Mouse (Mus musculus) CH12.LX (cell line): ENCODE results near the gene Aig1. TPM values are rescaled to one million over a fixed set of nuclear protein-coding genes. Genes with fewer than 3 reads are reported as not detected.

Experiments used
- DNase-seq: peaks from one replicate; pipeline ENCODE4 v3.0.0-alpha.2; 2013; ENCODE audit errors: extremely low read depth
- H3K27ac ChIP-seq: 2 replicates; pipeline ENCODE4 v1.5.1; 2012; ENCODE audit warnings: low read depth, mild to moderate bottlenecking, control low read depth, moderate library complexity; ENCODE audit not compliant: insufficient read depth
- H3K27me3 ChIP-seq: replicated peaks from 2 replicates; pipeline ENCODE3; 2012; ENCODE audit warnings: inconsistent platforms
- H3K36me3 ChIP-seq, 2 experiments: replicated peaks in 1 of 2; 2 replicates each; pipeline versions ENCODE3 to v1.6.1; 2012; ENCODE audit warnings: inconsistent platforms in 1 of 2, low read length in 1 of 2, mild to moderate bottlenecking in 1 of 2, mixed read lengths in 1 of 2, moderate library complexity in 1 of 2; ENCODE audit not compliant: control insufficient read depth in 1 of 2, insufficient read depth in 1 of 2
- H3K4me1 ChIP-seq, 2 experiments: 2 replicates each; pipeline ENCODE4 v1.6.1; 2012; ENCODE audit warnings: inconsistent platforms in 1 of 2, moderate library complexity in 1 of 2; ENCODE audit not compliant: insufficient read depth in 2 of 2, control insufficient read depth in 1 of 2
- H3K4me2 ChIP-seq: 2 replicates; pipeline ENCODE4 v1.6.1; 2012; ENCODE audit warnings: low read depth, mild to moderate bottlenecking, control low read depth; ENCODE audit not compliant: poor library complexity, insufficient read depth, severe bottlenecking
- H3K4me3 ChIP-seq, 3 experiments: fragments of 150-350 bp in 1 of 3; sonication (generic) in 1 of 3; replicated peaks in 1 of 3; 2 replicates each; pipeline versions ENCODE3 to v1.5.1; 2011 to 2012; ENCODE audit warnings: low read depth in 2 of 3, low read length in 2 of 3, mild to moderate bottlenecking in 2 of 3, moderate library complexity in 2 of 3, control low read depth in 1 of 3, improper control_type of control experiment in 1 of 3, inconsistent platforms in 1 of 3, mixed read lengths in 1 of 3; ENCODE audit not compliant: poor library complexity in 1 of 3
- H3K79me2 ChIP-seq: replicated peaks from 2 replicates; pipeline ENCODE4 v1.6.1; 2012; ENCODE audit warnings: mild to moderate bottlenecking, moderate library complexity; ENCODE audit not compliant: control insufficient read depth, poor library complexity, insufficient read depth, severe bottlenecking; ENCODE audit errors: extremely low read depth
- H3K9ac ChIP-seq: 2 replicates; pipeline ENCODE4 v1.6.1; 2012; ENCODE audit warnings: low read depth, mild to moderate bottlenecking, control low read depth, moderate library complexity; ENCODE audit not compliant: insufficient read depth
- H3K9me3 ChIP-seq: replicated peaks from 2 replicates; pipeline ENCODE3; 2012; ENCODE audit warnings: low read length, inconsistent platforms, mixed read lengths
- CHD2 ChIP-seq: IDR thresholded peaks from 2 replicates; pipeline ENCODE4 v1.6.1; 2011; ENCODE audit warnings: low read length, improper control_type of control experiment
- E2F4 ChIP-seq: IDR thresholded peaks from 2 replicates; pipeline ENCODE4 v1.6.1; 2011; ENCODE audit warnings: low read depth, low read length, improper control_type of control experiment; ENCODE audit not compliant: insufficient replicate concordance
- ELF1 ChIP-seq: IDR thresholded peaks from 2 replicates; pipeline ENCODE4 v1.6.1; 2014; ENCODE audit warnings: low read depth, mild to moderate bottlenecking, inconsistent platforms, low read length, improper control_type of control experiment
- EP300 ChIP-seq: IDR thresholded peaks from 2 replicates; pipeline ENCODE4 v1.6.1; 2011; ENCODE audit warnings: low read length, improper control_type of control experiment
- ETS1 ChIP-seq: conservative IDR thresholded peaks from 2 replicates; pipeline ENCODE4 v1.6.1; 2012; ENCODE audit warnings: low read depth, mild to moderate bottlenecking, inconsistent platforms, low read length, improper control_type of control experiment, moderate library complexity
- KAT2A ChIP-seq: IDR thresholded peaks from 2 replicates; pipeline ENCODE4 v1.6.1; 2012; ENCODE audit warnings: low read length, improper control_type of control experiment, inconsistent platforms; ENCODE audit not compliant: insufficient replicate concordance
- MAX ChIP-seq: IDR thresholded peaks from 2 replicates; pipeline ENCODE4 v1.6.1; 2011; ENCODE audit warnings: low read length, improper control_type of control experiment
- MEF2A ChIP-seq: IDR thresholded peaks from 2 replicates; pipeline ENCODE4 v1.6.1; 2014; ENCODE audit warnings: low read depth, mild to moderate bottlenecking, inconsistent platforms, low read length, improper control_type of control experiment, borderline replicate concordance
- MYC ChIP-seq: IDR thresholded peaks from 2 replicates; pipeline ENCODE4 v1.6.1; 2011; ENCODE audit warnings: low read depth, mild to moderate bottlenecking, improper control_type of control experiment, low read length
- NELFE ChIP-seq: IDR thresholded peaks from 2 replicates; pipeline ENCODE4 v1.6.1; 2011; ENCODE audit warnings: low read depth, low read length, improper control_type of control experiment
- NRF1 ChIP-seq: IDR thresholded peaks from 2 replicates; pipeline ENCODE4 v1.6.1; 2014; ENCODE audit warnings: low read depth, mild to moderate bottlenecking, inconsistent platforms, low read length, improper control_type of control experiment, moderate library complexity
- PAX5 ChIP-seq: IDR thresholded peaks from 2 replicates; pipeline ENCODE4 v1.6.1; 2012; ENCODE audit warnings: low read length, inconsistent platforms, mixed read lengths
- POLR2A ChIP-seq: IDR thresholded peaks from 2 replicates; pipeline ENCODE4 v1.6.1; 2011; ENCODE audit warnings: low read depth, mild to moderate bottlenecking, improper control_type of control experiment, low read length
- RAD21 ChIP-seq: IDR thresholded peaks from 2 replicates; pipeline ENCODE4 v1.6.1; 2011; ENCODE audit warnings: low read depth, mild to moderate bottlenecking, low read length, improper control_type of control experiment, moderate library complexity
- USF1 ChIP-seq: IDR thresholded peaks from 2 replicates; pipeline ENCODE4 v1.6.1; 2014; ENCODE audit warnings: low read depth, mild to moderate bottlenecking, inconsistent platforms, low read length, improper control_type of control experiment
- USF2 ChIP-seq: conservative IDR thresholded peaks from 2 replicates; pipeline ENCODE4 v1.6.1; 2011; ENCODE audit warnings: low read depth, low read length, improper control_type of control experiment
- ZC3H11A ChIP-seq: IDR thresholded peaks from 2 replicates; pipeline ENCODE4 v1.6.1; 2012; ENCODE audit warnings: low read depth, mild to moderate bottlenecking, inconsistent platforms, low read length, improper control_type of control experiment
- ZNF384 ChIP-seq: IDR thresholded peaks from 2 replicates; pipeline ENCODE4 v1.6.1; 2012; ENCODE audit warnings: low read depth, low read length, improper control_type of control experiment, inconsistent platforms
- dilution Hi-C: fragments of 300-500 bp; cut with MboI; formaldehyde crosslinking; loops from 2 replicates; pipeline ENCODE4 v1.14.3; 2020; ENCODE audit warnings: low sequenced_read_pairs; ENCODE audit not compliant: extremely low pct_unique_long_range_greater_than_20kb, extremely low pct_ligation_motif_present
- in situ Hi-C: fragments of 300-500 bp; cut with MboI; formaldehyde crosslinking; loops from 3 replicates; pipeline ENCODE4 v1.14.3; 2019; ENCODE audit warnings: low sequenced_read_pairs, low pct_ligation_motif_present, low pct_unique_long_range_greater_than_20kb, mixed read lengths
- polyA plus RNA-seq: library from polyadenylated mRNA; unstranded; fragments of >175 nt; gene quantifications from 2 replicates; pipeline ENCODE4 v1.2.1, GENCODE M21; 2012; ENCODE audit warnings: low read depth; ENCODE audit not compliant: insufficient read length
- total RNA-seq, 2 experiments: library from RNA; depleted of rRNA; stranded (reverse); fragments of 300-350 nt in 1 of 2; fragments of >200 nt in 1 of 2; gene quantifications; 2 replicates each; pipeline ENCODE4 v1.2.3; 2012 to 2014

Aig1 gene
- total and polyA plus RNA-seq, 3 experiments = 1.6 to 10.8 (median 2.4) TPM

DNA sequence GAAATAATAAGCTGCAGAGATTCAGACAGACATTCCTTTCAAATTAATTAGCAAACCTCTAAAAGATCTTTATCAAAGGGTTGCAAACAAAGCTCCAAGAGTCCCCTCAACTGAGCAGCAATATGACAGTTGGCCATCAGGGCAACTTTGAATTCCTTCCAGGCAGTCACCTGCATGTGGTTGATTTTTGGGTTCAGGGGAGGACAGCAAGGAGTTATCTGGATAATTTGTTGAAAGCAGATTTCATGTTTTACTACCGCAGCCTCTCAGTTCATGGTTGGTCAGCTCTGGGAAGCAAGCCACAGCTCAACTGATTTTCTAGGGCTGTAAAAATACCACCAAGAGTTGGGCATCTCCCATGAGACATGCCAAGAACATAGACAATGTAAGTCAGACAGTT, 98.1 kb downstream of the Aig1 start:
- dilution Hi-C loops (no loop called here), in situ Hi-C loops (no loop called here)
- H3K9me3 ChIP-seq = no peaks in the 10 kb centered on the region
- H3K36me3 ChIP-seq = no peaks in the 10 kb centered on the region
- H3K4me1 ChIP-seq = no peaks in the 10 kb centered on the region
- no peak overlapping the region for H3K4me3 ChIP-seq
- no peak for TF ChIP-seq ZC3H11A
- H3K79me2 ChIP-seq = no peaks in the 10 kb centered on the region
- no peak overlapping the region for H3K4me2 ChIP-seq
- no peaks in the 10 kb centered on the region for H3K27me3 ChIP-seq
- H3K9ac ChIP-seq = no peak overlapping the region
- no peak overlapping the region for H3K27ac ChIP-seq
- no peak for DNase-seq

DNA sequence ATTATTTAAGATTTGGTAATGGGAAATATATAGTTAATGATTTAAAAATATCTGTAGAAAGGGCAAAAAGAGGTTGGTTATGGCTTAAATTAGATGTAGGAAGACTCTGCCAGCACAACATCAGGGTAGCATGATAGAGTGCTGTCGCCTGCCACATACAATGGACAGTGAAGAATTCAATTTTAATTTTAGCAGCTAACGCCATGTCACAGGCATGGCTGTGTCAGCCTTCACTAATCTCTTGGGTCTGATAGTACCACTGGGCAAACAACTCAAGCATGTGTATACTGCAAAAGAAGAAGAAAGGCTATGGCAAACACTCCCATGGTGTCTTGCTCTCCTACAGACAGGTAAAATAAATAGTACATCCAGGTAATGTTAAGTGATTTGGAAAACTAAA, 99.0 kb downstream of the Aig1 start:
- in situ Hi-C loops = no loop called here
- Histone ChIP-seq H3K4me3 (no peak overlapping the region), H3K27ac (no peak overlapping the region), H3K9me3 (no peaks in the 10 kb centered on the region), H3K9ac (no peak overlapping the region), H3K4me1 (no peaks in the 10 kb centered on the region), H3K36me3 (no peaks in the 10 kb centered on the region), H3K79me2 (no peaks in the 10 kb centered on the region), H3K4me2 (no peak overlapping the region), H3K27me3 (no peaks in the 10 kb centered on the region)
- no peak for TF ChIP-seq USF2
- no peak for TF ChIP-seq ETS1
- no peak for TF ChIP-seq USF1
- no peak for TF ChIP-seq POLR2A
- no peak for TF ChIP-seq MAX
- no peak for TF ChIP-seq PAX5
- no peak for TF ChIP-seq KAT2A
- TF ChIP-seq E2F4 = no peak
- no peak for TF ChIP-seq ZNF384
- no peak for TF ChIP-seq MEF2A
- TF ChIP-seq ELF1 = no peak
- no peak for DNase-seq
- dilution Hi-C loops = no loop called here

DNA sequence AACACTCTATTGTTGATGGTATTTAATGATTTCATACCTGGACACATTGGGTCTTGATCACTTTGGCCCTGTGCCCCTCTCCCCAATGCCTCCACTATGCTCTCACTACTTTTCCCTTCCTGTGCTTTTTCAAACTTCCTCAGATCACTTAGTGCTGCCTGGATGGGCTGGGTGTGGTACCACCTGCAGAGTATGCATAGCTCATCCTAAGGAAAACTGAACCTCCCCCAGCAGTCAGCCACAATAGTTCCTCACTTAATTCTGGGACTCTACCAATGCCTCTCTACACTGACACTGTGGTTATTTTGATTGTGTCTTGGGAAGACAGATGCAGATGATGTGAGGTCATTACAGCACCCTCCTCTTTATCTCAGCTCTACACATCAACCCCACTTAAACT, 99.9 kb downstream of the Aig1 start:
- no peaks in the 10 kb centered on the region for H3K4me1 ChIP-seq
- H3K4me3 ChIP-seq = no peak overlapping the region
- in situ Hi-C loops = no loop called here
- H3K9me3 ChIP-seq = no peaks in the 10 kb centered on the region
- H3K4me2 ChIP-seq = no peak overlapping the region
- TF ChIP-seq RAD21 = no peak
- no peak for TF ChIP-seq EP300
- no peak for TF ChIP-seq CHD2
- no peak for TF ChIP-seq NRF1
- TF ChIP-seq E2F4 = no peak
- TF ChIP-seq MYC = no peak
- no peak for TF ChIP-seq ZNF384
- no peak for TF ChIP-seq NELFE
- TF ChIP-seq MEF2A = no peak
- TF ChIP-seq ZC3H11A = no peak
- TF ChIP-seq, all 38 proteins: peak for 0
- no peaks in the 10 kb centered on the region for H3K36me3 ChIP-seq
- H3K9ac ChIP-seq = no peak overlapping the region
- dilution Hi-C loops = no loop called here
- no peaks in the 10 kb centered on the region for H3K79me2 ChIP-seq
- no peak for DNase-seq
- no peak overlapping the region for H3K27ac ChIP-seq
- no peaks in the 10 kb centered on the region for H3K27me3 ChIP-seq
